Mouse (Mus musculus): ENCODE measurements around the gene Olfr1140.

GRCm38 (mm10) chr2:87779183-87779582 is 35.6 kb downstream of the Olfr1140 start, which contains the start of gene Olfr152:
- TF ChIP-seq CTCF (IDR thresholded peaks at IDR 0.05; ENCODE audit: control insufficient read depth, insufficient read depth, insufficient read length): no peak
- no peak for TF ChIP-seq MAX (IDR thresholded peaks at IDR 0.05)
- TF ChIP-seq CEBPB (IDR thresholded peaks at IDR 0.05; ENCODE audit: low read depth): no peak
- no peak for TF ChIP-seq USF1 (IDR thresholded peaks at IDR 0.05; ENCODE audit: low read depth)
- no peak for TF ChIP-seq MYOG (IDR thresholded peaks at IDR 0.05; ENCODE audit: control insufficient read depth, extremely low read depth, insufficient read length)
- TF ChIP-seq FOSL1 (IDR thresholded peaks at IDR 0.05; ENCODE audit: insufficient read depth, low read length, poor library complexity, severe bottlenecking): no peak
- no peak for TF ChIP-seq MYOD1 (IDR thresholded peaks at IDR 0.05; ENCODE audit: control insufficient read depth, insufficient read length, low read depth)

All from C2C12 (cell line).